Mouse (Mus musculus) c-Kit-positive CD71-negative TER-119-negative erythroid progenitor cells, embryonic 14.5 days (primary cell): ENCODE results near the gene Zbtb46.

ENCODE experiments used
- DNase-seq: peaks from one replicate; pipeline ENCODE4 v3.0.0-alpha.2; 2013; ENCODE audit warnings: low read depth

Zbtb46 gene

DNA sequence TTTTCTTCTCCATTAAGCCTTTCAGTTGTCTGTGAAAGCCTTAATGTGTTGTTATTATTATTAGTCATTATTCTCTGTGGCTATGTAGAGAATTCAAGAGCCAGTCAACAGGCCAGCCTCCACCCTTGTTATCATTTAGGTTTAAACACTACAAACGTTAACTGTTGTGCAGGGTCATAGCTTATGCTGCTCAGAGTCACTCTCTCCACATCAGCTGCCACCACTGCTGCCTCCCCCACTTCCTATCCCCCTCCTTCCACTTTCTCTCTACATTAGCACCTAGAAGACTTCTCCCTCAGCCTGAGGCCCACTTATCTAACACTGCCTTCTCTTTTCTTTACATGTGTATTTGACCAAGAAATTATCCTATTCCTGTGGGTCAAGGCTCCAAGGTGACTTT lies 57.7 kb downstream of the Zbtb46 start:
- no peak for DNase-seq

- DNase-seq: no peak
These were observed 61.9 kb downstream of the Zbtb46 start for GRCm38 (mm10) chr2:181397207-181397761.

GRCm38 (mm10) chr2:181394086-181394485 lies 65.1 kb downstream of the Zbtb46 start:
- DNase-seq: no peak

DNA sequence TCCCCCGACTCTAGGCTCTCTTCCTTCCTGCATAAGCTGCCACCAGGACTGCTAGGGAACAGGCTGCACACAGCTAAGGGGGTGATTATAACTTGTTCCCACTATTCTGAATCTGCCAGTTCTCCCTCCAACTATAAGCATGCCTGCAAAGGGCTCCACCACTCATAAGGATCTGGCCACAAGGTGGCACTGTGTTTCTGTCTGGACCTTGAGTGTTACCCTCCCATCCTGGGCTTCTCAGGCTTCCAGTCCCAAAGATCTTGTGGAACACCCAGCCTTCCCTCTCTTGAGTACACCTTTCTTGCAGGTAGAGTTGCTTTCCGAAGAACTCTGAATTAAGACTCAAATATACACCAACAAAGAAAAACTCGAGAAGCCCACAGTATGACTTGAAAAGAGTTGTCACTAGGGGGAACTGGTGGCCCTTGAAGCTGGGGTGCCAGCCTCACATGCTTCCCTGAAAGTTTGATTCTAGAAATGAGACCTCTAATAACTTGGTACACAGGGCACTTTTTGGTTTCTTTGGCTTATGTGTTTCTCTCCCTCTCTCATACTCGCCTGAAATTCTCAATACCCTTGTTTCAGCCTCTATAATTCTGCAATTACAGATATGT lies 66.5 kb downstream of the Zbtb46 start:
- DNase-seq: peak; percentile 88

GRCm38 (mm10) chr2:181391541-181391940 lies 67.7 kb downstream of the Zbtb46 start:
- DNase-seq: no peak

DNA sequence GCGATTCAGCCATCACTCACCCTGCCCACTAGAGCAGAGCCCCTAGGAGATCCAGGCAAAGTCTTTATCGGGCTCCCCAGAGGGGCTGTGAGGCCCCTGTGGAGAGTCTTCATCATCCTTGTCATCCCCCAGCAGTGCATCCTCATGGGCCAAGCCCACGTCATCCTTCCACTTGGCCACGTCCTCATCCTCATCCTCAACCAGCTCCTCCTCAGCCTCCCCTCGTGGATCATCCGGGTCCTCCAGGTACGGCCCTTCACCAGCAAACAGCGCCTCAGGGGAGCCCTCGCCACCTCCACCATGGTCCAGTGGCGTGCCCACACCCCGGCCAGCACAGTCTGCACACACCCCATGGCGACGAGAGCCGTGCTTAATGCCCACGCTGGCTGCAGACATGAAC lies 68.2 kb downstream of the Zbtb46 start:
- no peak for DNase-seq

DNA sequence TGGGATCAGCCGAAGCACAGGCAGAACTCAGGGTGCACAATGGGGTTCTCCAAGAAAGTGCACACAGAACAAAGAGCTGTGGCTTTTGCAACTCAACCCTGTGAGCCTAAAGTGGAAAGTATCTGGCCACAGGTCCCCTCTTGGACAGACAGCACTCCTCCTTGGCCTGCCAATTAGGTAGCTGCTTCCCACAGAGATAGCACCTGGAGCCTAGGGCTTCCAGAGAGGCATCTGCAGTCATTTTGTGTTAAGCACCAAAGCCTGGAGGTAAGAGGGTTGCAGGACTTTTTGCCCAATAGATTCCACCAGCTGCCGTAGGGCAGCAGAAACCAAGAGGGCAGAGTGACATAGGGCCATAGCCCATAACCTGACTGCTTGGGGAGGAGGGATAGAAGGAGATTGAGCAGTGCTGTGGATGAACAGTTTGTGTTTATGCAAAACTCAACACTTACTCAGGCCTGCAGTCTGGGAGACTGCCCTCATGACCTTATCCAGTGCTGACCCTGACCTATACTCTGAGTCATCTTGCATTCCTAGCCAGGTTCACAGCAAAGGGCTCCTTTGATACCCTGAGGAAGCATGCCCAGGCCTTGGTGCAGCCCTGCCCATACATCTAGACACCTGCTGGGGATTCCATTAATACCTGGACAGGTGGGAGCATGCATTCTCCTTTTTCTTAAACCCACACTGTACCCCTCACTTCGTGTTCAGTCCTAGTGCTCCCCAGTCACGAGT lies 68.9 kb downstream of the Zbtb46 start:
- DNase-seq: no peak

- DNase-seq: no peak
These were observed 72.5 kb downstream of the Zbtb46 start for GRCm38 (mm10) chr2:181386663-181387210.

GRCm38 (mm10) chr2:181385885-181386284 lies 73.3 kb downstream of the Zbtb46 start:
- no peak for DNase-seq

- DNase-seq: no peak
These were observed 74.3 kb downstream of the Zbtb46 start for GRCm38 (mm10) chr2:181384919-181385391.

DNA sequence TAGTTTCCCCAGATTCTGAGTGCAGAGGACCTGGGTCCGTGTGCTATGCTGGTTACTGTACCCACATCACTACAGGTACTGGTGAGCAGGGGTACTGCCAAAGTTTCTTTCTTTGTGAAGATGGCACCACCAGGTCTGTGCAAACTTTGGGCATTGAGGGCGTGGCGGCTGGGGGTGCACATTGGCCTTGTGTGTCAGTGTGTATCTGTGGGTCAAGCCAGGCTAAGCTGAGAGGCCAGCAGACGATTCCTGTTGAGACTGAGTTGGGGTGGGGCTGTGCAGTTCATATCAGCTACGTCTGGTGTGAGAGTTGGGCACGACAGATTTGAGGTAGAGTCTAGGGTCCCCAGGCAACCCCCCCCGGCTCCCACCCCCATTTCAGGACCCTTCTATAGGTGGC lies 74.8 kb downstream of the Zbtb46 start:
- no peak for DNase-seq

DNA sequence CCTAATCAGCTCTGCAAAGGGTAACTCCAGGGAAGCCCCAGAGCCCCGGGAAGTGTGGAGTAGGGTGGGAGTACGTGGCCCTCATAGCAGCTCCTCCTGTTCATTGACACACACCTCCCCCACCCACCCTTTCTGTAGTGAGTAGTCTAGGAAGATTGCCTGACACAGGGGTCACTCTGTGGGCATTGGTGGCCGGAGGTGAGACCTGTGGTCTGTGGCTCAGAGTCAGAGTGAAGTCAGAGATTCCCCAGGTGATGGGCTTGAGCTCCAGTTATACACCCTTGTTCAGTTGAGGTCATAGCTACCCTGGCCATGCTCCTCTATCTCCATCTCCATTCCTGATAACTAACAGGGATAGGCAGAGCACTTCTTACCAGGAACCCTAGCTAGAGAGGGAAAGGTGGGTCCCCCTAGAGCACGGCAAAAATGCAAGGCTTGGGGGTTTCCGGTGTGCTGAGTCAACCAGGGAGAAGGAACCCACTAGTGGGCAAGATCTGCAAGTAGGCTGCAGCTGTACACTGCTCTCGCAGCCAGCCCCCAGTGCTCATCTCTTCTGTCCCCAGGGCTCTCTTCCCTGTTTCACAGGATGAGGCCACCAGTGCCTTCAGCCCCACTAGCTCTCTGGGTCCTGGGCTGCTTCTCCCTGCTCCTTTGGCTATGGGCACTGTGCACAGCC lies 77.5 kb downstream of the Zbtb46 start:
- no peak for DNase-seq

DNA sequence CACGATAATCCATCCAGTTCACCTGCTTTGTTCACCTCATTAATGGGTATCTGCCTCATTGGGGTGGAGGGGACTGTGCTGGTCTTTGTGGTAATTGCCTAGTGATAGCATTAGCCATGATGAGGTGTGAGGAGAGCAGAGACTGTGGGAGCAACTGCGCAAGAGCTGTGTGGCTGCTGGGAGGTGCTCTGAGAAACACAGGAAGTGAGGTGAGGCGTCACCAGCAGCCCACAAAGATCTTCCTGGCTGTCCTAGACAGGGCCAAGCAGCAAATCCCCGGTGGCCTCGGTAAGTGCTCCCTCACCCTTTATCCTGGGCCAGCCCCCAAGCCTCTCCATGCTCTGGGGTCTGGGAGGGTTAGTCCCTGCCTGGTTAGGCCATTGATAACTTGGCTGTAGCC lies 78.1 kb downstream of the Zbtb46 start:
- no peak for DNase-seq

- DNase-seq: no peak
These were observed 79.0 kb downstream of the Zbtb46 start for GRCm38 (mm10) chr2:181380251-181380650.

DNA sequence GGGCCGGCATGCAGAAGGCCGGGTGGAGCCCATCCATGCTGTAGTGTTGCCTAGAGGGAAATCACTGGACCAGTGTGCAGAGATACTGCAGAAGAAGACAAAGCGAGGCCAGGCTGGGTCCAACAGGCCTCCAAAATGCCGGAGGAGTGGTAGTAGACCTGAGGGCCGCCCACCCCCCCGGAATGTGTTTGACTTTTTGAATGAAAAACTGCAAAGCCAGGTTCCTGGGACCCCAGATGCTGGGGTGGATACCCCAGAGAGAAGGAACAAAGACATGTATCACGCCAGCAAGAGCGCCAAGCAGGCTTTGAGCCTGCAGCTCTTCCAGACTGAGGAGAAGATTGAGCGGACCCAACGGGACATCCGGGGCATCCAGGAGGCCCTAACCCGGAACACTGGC lies 79.4 kb downstream of the Zbtb46 start, which contains the start of gene Lime1:
Gene Lime1 (plus strand): TSS at position 301 of the 400 bp plus-strand sequence.
- no peak for DNase-seq

DNA sequence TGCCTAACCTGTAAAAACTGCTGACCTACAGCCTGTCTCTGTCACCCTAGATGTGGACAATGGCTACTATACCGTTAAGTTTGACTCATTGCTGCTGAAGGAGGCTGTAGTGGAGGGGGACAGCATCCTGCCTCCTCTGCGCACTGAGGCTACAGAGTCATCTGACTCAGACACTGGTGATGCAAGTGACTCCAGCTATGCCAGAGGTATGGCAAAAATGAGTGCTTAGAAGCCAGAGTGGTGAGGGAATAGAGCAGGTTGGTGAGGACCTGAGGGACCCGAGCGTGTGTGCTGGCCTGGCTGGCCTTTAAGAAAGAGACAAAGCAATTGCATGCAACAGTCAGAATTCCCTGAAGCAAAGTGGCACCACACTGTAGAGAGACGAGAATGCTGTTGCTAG lies 80.5 kb downstream of the Zbtb46 start:
- no peak for DNase-seq

GRCm38 (mm10) chr2:181377230-181377629 lies 82.0 kb downstream of the Zbtb46 start:
- DNase-seq: no peak

GRCm38 (mm10) chr2:181375787-181376186 lies 83.4 kb downstream of the Zbtb46 start:
- DNase-seq: peak; percentile 43

- DNase-seq: no peak
These were observed 89.2 kb downstream of the Zbtb46 start for GRCm38 (mm10) chr2:181370001-181370400.

GRCm38 (mm10) chr2:181365655-181366075 lies 93.6 kb downstream of the Zbtb46 start:
- DNase-seq: peak; percentile 17

DNA sequence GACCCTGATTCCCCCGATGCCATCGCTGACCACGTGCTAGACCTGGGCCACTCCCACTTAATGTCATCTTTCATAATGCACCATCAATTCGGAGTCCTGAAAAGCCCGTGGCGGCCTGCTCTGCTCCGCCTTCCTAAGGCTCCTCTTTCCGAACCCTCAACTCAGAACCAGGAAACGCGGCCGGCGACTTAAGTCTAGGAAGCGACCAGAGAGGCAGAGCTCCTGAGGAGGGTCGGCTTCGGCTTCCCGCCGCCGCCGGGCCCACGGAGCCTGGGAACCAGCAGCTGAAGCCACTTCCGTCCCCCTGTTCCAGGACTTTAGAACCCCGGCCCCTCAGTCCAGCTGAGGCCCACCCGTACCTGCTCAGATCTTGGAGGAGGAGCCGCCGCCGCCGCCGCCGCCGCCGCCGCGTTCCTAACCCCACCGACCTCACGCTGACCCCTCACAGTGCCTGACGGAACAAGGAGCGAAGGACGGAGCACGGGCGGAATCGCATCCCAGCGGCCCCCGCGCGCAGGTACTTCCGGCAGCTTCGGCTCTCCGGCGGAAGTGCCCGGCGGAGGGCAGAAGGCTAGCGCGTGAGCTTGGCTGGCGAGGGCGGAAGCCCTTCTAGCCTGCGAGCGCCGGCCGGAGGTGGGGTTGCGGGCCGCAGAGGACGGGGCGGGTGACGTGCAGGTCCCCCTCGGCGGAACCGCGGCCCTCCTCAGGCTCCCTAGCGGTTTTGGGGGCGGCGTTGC lies 94.2 kb downstream of the Zbtb46 start, which contains the start of the genes Zgpat and Arfrp1:
Gene Zgpat (plus strand): TSS at position 69 of the 737 bp plus-strand sequence.
Gene Arfrp1 (minus strand): TSS at position 545 of the 737 bp plus-strand sequence.
- peak; percentile 76 for DNase-seq
